Mouse (Mus musculus) retina, adult 2 months (tissue): ENCODE results near the gene Sptbn4.
A peak's percentile ranks its signal among the peaks of the same experiment; 100 is the strongest.

ENCODE experiments used
- DNase-seq: peaks from one replicate; pipeline ENCODE4 v3.0.0-alpha.2; 2012; ENCODE audit warnings: low read depth, low spot score

Sptbn4 gene

DNA sequence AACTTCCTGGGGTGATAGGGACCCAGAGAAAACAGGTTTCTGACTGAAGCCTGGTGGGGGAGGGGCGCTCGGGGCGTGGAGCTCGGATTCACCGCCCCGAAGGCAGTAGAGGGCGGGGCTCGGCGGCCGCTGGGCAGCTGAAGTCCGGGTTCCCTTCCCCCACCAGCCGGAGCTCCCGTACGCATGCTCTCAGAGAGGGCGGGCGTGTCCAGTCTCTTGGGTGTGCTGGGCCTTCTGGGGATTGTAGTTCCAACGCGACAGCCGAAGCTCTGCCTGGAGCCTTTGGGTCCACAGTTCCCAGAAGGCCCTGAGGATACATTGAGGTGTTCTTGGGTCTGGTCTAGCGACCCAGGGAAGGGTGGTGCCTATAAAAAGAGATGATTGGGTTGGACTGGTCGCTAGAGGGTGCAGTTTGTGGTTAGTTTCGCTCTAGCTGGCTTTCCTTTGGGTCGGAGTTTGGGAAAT is 27.0 kb upstream of the Sptbn4 start:
- DNase-seq: peak; percentile 94

DNA sequence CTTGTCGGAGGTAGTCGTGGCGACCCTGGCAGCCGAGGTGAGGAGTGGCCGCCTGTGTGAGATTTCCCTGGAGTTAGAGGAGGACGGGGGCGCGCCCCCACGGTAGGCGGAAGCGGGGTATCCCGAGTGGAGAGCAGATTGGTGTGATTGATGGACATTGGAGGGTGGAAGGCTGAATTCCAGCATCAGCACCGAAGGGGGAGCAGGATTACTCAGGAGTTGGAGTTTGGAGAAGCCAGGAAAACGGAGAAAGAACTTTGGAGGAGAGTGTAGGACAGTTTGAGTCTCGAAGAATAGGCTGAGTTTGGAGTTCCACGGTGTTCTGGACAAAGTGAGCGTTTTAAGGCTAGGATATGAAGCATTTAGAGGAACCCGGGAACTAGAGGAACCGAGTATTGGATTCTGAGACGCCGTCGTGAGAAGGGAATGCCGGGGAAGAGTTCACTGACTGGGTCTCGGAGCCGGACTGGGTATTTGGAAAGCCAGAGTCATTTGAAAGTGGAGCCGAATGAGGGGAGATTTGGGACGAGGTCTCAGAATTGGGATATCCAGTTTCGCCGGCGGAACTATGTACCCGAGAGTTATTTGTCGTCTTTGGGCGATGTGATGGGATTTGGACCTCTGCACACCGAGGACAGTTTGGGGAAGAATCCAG is 26.5 kb upstream of the Sptbn4 start:
- DNase-seq: no peak

DNA sequence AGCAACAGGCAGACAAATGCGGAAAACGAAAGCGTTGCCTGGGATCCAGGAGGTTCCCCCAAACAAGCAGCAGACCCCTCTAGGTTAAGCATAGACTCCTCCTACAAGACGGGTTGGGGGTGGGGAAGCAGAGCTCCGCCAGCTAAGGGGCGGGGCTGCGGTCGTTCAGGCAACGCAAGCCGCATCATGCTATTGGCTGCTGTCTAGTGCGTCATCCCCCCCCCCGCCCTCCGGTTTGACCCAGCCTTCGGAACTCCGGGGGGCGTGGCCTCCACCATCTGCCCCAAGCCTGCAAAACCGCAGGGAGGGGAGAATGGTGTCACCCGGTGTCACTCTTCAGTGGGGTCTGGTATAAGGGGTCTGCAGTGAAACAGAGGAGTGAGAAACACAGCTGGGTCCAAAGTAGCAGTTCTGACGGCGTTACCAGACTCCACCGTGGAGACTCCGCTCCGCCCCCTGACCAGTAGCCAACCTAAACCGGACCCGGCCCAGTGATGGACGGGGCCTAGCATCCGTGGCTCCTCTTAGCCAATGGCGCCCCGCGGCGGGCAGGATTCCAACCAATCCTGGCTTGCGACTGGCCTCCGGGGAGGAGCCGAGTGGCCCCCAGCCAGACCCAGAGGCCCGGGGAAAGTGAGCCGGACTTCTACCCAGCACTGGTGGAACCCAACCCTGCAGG is 25.8 kb upstream of the Sptbn4 start, which contains the start of gene Sertad3:
Gene Sertad3, plus strand, starts transcription at position 613 of the 679 bp plus-strand sequence.
- peak; percentile 92 for DNase-seq

DNA sequence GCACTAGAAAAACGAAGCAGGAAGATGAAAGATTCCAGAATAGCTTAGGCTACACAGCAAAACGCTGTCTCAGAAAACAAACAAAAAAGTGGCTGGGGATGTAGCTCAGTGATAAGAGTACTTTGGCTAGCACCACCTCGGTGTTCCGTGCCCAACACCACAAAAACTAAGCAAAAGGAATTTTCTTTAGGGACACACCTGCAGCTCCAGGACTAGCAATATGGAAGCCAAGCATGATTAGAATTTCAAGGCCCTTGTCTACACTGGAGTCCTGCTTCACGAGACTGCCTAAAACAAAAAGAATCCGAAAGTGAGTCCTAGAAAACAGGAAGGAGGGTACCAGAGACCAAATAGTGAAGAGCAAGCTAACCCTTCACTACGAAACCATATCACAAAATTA is 25.1 kb upstream of the Sptbn4 start:
- no peak for DNase-seq

DNA sequence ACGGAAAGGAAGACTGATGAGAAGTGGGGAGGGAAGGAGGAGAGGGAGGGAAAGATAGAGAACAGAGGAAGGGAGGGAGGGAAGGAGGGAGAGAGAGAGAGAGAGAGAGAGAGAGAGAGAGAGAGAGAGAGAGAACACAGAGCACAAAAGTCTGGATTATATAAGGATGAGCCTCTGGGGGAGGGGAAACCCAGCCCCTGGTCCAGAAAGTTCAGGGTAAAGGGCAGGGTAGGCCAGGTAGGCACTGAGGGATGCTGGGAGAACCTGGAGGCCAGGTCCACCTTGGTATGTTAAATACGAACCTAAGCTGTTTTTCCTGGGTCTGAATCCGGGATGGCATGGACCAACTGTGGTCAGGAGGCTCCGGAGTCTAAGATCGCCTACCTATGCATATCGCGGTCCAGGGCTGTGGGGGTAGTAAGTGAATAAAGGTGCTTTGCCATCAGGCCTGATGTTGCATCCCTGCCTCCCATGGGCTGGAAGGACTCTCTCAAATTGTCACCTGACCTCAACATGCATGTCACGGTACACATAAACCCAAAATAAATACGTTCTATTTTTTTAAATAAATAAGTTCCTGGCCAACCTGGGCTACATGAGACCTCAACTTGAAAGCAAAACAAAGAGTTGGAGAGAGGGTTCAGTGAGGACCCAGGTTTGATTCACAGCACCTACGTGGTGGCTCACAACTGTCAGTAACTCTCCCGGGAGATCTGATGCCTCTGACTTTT is 24.1 kb upstream of the Sptbn4 start:
- no peak for DNase-seq

DNA sequence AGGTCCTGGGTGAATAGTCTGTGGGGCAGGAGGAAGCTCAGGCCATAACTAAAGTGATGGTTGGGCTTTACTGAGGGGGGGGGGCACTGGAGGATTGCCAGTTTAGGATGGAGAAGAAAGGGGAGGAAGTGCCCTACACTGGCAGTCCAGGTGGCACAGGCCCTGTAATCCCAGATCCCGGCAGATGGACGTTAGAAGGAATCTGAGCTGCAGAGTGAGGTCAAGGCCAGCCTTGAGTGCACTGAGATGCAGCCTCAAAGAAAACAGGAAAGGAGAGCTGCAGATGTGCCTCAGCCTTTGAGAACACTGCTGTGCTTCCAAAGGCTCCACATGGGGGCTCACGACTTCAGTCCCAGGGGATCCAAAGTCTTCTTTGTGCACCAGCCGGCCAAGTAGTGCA is 20.2 kb upstream of the Sptbn4 start:
- DNase-seq: no peak

DNA sequence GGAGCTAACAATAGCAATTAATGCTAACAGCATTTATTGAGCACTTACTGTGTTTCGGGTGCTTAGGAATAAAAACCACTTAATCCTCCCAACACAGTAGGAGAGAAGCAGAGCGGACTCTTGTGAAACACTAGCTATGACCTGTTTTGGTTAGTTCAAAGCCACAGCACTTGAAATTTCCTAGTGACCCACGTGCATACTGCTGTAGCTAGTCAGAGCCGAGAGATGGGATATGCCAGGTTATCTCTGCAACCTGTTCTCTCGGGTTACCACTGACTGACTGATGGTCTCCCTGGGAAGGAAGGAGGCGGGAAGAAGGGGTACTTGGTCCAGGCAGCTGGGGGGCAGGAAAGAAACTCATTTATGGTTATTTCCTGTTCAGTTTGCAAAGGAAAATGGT is 13.0 kb upstream of the Sptbn4 start:
- DNase-seq: no peak

DNA sequence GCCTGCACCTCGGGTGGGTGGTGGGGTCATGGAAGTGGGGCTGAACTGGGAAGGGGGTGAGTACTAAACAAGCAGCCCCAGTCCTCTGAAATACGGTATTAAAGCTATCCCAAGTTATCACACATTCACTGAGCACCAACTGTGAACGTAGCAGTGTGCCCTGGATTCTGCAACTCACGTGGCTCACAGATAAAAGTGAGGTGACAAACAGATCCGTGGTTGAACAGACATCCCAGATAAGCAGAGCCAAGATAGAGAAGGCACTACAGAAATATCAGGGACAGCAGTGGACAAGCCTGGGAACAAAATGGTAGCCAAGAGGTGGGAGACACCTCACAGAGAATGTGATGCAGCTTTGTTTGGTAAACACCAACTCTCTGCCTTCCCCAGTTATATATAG is 12.2 kb upstream of the Sptbn4 start:
- DNase-seq: no peak

DNA sequence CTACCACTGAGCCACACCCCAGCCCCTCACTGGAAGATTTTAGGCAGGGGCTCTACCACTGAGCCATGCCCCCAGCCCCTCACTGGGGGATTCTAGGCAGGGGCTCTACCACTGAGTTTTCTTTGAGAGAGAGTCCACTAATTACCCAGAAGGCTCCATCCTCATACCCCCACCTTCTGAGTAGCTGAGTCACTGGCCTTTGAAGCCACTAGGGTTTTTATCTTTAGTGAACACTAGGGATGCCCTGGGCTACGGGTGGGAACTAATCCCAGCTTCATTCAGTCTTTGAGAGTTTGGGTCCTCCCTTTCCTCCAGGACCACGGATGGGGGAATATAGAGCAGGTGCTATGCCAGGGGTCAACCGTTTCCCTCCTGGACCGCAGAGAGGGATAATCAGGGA is 11.1 kb upstream of the Sptbn4 start:
- DNase-seq: no peak

DNA sequence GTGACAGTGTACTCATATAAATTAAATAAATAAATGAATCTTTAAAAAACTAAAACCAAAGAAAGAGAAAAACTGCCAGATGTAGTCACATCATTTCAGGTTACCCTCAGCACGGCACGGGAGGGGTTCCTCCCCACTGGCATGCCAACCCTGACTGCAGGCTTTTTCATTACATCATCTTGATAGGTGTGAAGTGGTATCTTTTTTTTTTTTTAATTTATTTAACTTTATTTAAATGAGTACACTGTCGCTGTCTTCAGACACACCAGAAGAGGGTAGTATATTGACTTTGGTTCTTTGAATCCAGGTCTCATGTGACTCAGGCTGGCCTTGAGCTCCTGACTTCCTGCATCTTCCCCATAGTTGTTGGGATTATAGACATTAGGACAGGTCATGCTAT is 7.8 kb upstream of the Sptbn4 start:
- DNase-seq: no peak

DNA sequence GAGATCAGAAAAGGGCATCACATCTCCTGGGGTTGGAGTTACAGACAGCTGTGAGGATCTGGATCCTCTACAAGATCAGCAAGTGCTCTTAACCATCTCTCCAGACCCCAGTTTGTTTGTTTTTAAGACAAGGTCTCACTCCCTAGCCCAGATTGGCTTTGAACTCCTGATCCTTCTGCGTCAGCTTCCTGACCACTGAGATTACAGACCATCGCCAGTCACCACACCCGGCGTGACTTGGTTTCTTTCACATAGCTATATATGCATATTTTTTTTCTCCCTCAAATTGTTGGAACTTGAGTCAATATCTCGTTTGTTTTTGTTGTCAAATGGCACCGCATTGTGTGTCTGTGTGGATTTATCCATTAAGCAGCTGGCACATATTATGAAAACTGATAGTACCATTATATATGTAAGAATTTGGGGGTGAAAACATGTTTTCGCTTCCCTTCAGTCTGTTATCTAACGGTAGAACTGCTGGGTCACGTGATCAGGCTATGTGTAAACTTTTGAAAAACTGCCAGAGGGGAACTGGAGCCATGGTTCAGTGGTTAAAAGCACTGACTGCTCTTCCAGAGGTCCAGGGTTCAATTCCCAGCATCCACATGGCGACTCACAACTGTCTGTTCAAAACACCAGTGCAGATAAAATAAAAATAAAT is 7.1 kb upstream of the Sptbn4 start:
- DNase-seq: no peak

DNA sequence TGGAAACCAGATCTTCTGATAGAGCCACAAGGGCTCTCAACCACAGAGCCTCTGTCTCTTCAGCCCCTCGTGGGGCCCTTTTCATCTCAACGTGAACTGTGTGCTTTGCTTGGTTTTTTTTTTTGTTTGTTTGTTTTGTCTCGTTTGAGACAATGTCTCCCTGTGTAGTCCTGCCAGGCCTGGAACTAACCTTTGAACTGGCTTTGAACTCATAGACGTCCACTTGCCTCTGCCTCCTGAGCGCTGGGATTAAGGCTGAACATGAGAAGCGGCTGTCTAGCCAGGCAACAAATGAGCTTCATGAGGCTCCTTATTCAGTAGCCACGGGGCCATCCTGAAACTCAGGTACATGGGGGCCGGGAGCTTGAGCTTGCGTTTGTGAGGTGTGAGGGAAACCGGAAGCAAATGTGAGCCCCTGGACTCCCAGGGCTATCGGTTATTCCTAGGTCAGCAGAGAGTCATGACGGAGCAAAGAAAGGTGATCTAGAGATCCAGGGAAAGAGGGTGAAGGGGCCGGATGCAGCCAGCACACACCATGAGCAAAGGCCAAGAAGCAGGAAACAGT is 4.8 kb upstream of the Sptbn4 start:
- DNase-seq: no peak

DNA sequence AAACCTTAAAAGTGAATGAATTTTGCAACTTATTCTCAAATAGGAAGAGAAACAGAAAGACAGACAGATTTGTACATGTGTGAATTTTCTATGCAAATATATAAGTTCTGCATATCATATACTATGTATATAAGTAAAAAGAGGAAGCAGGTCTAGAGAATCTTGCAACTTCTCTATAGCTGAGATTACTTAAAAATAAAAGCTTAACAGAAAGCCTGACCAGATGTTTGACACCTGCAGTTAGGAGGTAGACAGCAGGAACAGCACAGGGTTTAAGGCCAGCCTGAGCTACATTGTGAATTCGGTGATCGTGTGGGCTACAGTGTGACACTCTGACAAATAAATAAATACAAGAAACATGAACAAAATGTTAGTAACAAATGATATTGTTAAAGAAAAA is 3.9 kb upstream of the Sptbn4 start:
- DNase-seq: no peak

DNA sequence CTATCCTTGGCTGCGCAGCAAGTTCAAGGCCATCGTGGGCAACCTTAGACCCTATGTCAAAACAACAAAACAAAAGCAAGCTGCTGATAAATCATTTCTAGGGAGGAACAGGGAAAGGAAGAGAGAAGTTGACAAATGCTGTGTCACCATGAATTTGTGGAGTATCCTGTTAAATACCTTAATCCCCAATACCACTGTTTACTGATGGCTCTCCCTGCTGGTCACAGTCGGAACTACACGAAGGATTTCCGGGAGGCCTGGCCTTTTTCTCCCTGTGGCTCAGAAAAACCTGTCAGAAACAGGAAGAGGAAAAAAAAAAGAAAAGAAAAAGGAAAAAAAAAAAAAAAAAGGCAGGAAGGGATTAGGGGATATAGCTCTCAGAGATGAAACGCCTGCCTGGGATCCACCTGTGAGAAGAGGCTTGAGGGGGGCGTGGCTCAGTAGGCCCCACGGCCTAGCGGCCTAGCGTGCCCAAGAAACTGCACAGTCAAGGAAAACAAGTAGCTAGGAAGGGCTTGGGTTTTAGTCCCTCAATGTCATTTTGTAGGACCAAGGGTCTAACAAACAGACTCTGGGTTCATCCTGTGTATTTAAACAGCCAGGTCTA is 1.9 kb upstream of the Sptbn4 start:
- no peak for DNase-seq

DNA sequence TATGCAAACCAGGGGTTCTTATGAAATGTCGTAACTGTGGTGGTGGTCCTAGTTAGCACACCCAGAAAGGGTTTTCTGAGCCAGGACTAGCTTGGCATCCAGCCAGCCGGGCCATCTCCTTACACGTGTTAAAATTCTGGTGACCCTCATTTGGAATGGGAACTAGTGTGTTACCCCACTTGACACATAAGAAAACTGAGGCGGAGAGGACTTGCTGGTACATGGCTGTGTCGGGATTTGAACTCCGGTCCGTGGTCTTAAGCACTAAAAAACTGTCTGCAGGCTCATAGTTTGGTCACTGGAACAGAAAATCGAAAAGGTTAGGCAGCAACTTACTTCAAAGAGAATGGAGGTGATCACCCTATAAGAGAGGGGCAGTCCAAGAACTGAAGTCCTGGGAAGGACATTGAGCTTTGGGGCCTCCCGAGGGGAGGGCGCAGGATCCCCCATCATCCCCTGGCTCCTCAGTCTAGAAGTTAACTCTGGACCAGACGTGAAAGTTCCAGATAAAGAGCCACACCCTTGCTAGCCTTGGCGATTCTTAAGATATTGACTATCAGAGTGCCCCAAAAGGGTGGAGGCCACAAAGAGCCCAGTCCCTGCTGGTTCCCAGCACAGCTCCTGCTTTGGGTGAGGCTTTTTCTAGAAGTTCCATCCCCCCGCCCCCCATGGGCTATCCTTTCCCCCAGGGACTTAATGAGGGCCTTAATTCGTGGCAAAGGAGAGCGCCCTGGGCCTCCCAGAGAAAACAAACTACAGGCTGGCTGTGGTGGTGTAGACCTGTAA is 1.1 kb upstream of the Sptbn4 start:
- no peak for DNase-seq

DNA sequence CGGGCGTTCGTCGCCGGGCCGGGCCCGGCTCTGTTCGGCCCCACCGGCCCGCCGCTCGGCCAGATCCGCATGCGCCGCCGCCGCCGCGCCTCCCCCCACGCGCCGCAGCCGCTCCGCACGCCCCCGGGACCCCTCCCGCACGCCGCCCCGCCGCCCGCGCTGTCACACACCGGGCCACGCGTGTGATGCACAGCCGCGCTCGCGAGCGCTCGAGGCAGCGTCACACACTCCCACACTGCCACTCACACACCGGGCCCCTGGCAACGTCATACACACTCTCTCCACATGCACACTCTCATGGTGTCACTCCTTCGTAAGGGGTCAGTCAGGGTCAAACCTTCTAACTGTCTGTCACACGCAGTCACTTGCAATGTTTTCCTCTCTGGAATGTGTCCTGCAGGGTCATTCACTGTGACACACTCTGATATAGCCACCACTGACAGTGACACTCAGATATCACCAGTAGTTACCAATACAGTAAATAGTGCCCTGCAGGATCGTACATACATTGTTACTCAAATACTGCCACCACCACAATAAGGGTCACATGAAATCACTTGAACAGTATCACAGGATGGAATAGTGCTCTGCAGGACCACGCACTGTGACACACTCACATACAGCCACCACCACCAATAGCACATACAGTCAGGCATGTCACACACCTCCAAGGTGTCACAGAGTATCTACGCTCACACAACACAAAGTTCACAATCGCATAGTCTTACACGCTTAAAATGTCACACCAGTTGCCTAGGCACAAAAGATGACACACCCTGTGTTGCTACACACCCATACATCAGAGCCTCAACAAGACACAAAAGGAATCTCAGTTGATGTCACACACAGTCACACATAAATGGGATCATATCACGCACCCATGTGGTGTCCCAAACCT is 716 bp downstream of the Sptbn4 start:
- DNase-seq: no peak

DNA sequence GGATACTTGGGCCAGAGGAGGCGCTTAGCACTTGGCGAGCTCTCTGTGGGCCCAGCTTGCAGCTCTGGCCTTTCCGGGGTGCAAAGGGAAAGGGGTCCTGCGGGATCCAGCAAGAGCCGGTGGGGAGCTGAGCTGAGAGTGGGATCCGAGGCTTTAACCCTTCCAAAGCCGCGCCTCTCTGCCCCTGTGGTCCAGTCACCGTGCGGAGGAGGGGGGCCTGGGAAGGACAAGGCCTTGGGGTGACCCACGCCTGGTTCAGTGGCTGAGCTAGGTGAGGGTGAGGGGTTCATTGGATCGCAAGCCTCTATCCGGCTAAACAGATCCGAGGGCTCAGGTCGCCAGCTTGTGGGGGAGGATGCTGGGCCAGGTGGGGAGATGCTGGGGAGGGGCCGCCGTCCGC is 1.4 kb downstream of the Sptbn4 start:
- no peak for DNase-seq

DNA sequence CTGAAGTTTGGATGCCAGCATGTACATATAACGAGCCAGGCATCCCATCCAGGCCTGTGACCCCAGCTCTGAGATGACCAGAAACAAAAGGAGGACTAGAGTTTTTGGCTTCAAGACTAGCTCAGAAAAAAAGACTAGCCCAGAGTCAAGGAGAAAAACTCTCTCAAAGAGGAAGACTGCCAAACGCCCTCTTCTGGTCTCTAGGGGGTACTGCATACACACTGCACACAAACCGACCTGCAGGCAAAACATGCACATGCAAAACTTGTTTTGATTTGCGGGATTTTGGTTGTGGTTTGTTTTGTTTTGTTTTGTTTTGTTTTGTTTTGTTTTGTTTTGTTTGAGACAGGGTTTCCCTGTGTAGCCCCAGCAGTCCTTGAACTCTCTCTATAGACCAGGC is 7.5 kb downstream of the Sptbn4 start:
- no peak for DNase-seq

DNA sequence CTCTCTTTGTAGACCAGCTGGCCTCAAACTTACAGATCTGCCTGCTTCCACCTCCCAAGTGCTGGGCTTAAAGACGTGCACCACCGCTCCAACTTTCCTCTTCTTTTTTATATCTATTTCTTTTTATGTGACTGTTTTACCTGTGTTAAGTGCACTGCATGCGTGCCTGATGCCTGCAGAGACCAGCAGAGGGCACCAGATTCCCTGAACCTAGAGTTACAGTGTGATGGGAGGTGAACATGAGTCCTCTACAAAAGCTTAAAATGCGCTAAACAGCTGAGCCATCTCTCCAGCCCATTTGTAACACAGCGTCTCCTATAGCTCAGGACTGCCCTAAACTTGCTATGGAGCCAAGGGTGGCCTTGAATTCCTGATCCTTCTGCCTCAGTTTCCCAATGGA is 9.9 kb downstream of the Sptbn4 start:
- no peak for DNase-seq

DNA sequence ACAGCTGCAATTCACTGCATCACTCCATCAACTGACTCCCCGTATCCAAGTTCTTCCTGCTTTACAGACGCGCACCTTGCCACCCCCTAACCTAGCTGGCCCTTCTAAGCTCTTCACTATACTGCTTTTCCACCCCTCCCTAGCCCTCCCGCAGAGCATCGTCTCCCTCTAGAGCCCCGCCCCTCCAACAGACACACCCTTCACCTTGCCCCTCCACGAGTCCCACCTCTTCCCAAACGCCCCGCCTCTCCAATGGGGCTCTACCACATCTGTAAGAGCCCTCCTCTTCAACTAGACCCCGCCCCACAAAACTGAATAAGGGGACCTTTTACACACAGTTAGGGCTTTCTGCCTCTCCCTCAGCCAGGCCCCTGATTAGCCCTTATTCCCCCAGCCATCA is 13.7 kb downstream of the Sptbn4 start:
- no peak for DNase-seq
